Mouse (Mus musculus): Measurements from ENCODE around the gene Zfp979. TPM values are rescaled to one million over a fixed set of nuclear protein-coding genes. Genes with fewer than 3 reads are reported as not detected.
"Not testable (repeated sequence)": the region's sequence is repeated elsewhere in the genome, so short reads cannot be mapped to it uniquely, and the experiment has no call there.

The Zfp979 gene
- total RNA-seq (2021): 1 to 10 TPM; 1.2 to 1.6 TPM
- long read RNA-seq, experiment 1, partial matches to known transcripts: 3 of 4 reads
- long read RNA-seq, experiment 1, other reads (novel, unspliced or antisense): 0 of 4 reads
- long read RNA-seq, experiment 2, partial matches to known transcripts: 2 of 3 reads
- long read RNA-seq, experiment 2, other reads (novel, unspliced or antisense): 0 of 3 reads

GRCm38 (mm10) chr4:147642413-147642812 lies at the start of gene Zfp979:
Zfp979 (minus strand) TSS chr4:147642513.
- intact Hi-C loops (cut with DNase I); DNase-seq; H3K27ac ChIP-seq; H3K4me3 ChIP-seq: not testable (repeated sequence)

GRCm38 (mm10) chr4:147655245-147655644 lies 12.9 kb upstream of the Zfp979 start:
- H3K27ac ChIP-seq; intact Hi-C loops (cut with DNase I); DNase-seq; H3K4me3 ChIP-seq: not testable (repeated sequence)

GRCm38 (mm10) chr4:147647407-147647806 lies 5.1 kb upstream of the Zfp979 start:
- intact Hi-C loops (cut with DNase I); H3K4me3 ChIP-seq; H3K27ac ChIP-seq; DNase-seq: not testable (repeated sequence)

GRCm38 (mm10) chr4:147641932-147642331 lies 381 bp downstream of the Zfp979 start:
- intact Hi-C loops (cut with DNase I); H3K27ac ChIP-seq; DNase-seq; H3K4me3 ChIP-seq: not testable (repeated sequence)

- H3K27ac ChIP-seq; DNase-seq; intact Hi-C loops (cut with DNase I); H3K4me3 ChIP-seq: not testable (repeated sequence)
Observed at GRCm38 (mm10) chr4:147633818-147634262, 8.5 kb downstream of the Zfp979 start.

GRCm38 (mm10) chr4:147606511-147606910 lies 35.8 kb downstream of the Zfp979 start:
- H3K4me3 ChIP-seq; intact Hi-C loops (cut with DNase I); H3K27ac ChIP-seq; DNase-seq: not testable (repeated sequence)

GRCm38 (mm10) chr4:147605521-147605920 lies 36.8 kb downstream of the Zfp979 start:
- DNase-seq: no peak

GRCm38 (mm10) chr4:147603806-147604205 lies 38.5 kb downstream of the Zfp979 start:
- Histone ChIP-seq H3K27ac (no peak overlapping the region), H3K4me3 (no peak overlapping the region)
- TF ChIP-seq CTCF (IDR thresholded peaks at IDR 0.05): no peak
- DNase-seq: no peak
- intact Hi-C loops (cut with DNase I): no loop called here

More at GRCm38 (mm10) chr4:147605521-147605920, 36.8 kb downstream of the Zfp979 start:
- TF ChIP-seq CTCF (IDR thresholded peaks at IDR 0.05): no peak
- intact Hi-C loops (cut with DNase I): no loop called here
- no peak overlapping the region for H3K4me3 ChIP-seq
- no peak overlapping the region for H3K27ac ChIP-seq

- Histone ChIP-seq H3K4me3 (no peak overlapping the region), H3K27ac (no peak overlapping the region)
- intact Hi-C loops (cut with DNase I): no loop called here
- no peak for TF ChIP-seq CTCF (IDR thresholded peaks at IDR 0.05)
- no peak for DNase-seq
Observed at GRCm38 (mm10) chr4:147601881-147602280, 40.4 kb downstream of the Zfp979 start.

- DNase-seq: no peak
- H3K27ac ChIP-seq: no peak overlapping the region
- intact Hi-C loops (cut with DNase I): loop anchor here (5.0 kb wide), 1 partner anchor 672 kb away; no protein-coding TSS in a partner anchor
- no peak for TF ChIP-seq CTCF (IDR thresholded peaks at IDR 0.05)
- H3K4me3 ChIP-seq: no peak overlapping the region
Observed at GRCm38 (mm10) chr4:147598831-147599230, 43.5 kb downstream of the Zfp979 start.

GRCm38 (mm10) chr4:147597685-147598084 lies 44.6 kb downstream of the Zfp979 start:
- Histone ChIP-seq H3K4me3 (no peak overlapping the region), H3K27ac (no peak overlapping the region)
- DNase-seq: no peak
- no peak for TF ChIP-seq CTCF (IDR thresholded peaks at IDR 0.05)
- intact Hi-C loops (cut with DNase I): loop anchor here (5.0 kb wide), 1 partner anchor 670 kb away; no protein-coding TSS in a partner anchor

GRCm38 (mm10) chr4:147594630-147595029 lies 47.7 kb downstream of the Zfp979 start:
- H3K27ac ChIP-seq, H3K4me3 ChIP-seq, DNase-seq: not testable (repeated sequence)
- intact Hi-C loops (cut with DNase I): loop anchor here (5.0 kb wide), 1 partner anchor 667 kb away; no protein-coding TSS in a partner anchor

- intact Hi-C loops (cut with DNase I): loop anchor here (5.0 kb wide), 1 partner anchor 64 kb away; no protein-coding TSS in a partner anchor
- Histone ChIP-seq H3K27ac (no peak overlapping the region), H3K4me3 (no peak overlapping the region)
- TF ChIP-seq CTCF (IDR thresholded peaks at IDR 0.05): no peak
- no peak for DNase-seq
Observed at GRCm38 (mm10) chr4:147586511-147587473, 55.5 kb downstream of the Zfp979 start.

- DNase-seq; intact Hi-C loops (cut with DNase I); H3K4me3 ChIP-seq; H3K27ac ChIP-seq: not testable (repeated sequence)
Observed at GRCm38 (mm10) chr4:147579371-147579770, 62.9 kb downstream of the Zfp979 start.

GRCm38 (mm10) chr4:147571156-147571555 lies 71.2 kb downstream of the Zfp979 start:
- intact Hi-C loops (cut with DNase I); H3K27ac ChIP-seq; DNase-seq; H3K4me3 ChIP-seq: not testable (repeated sequence)
